Mouse (Mus musculus) left cerebral cortex, postnatal 4 days (tissue): ENCODE measurements at regions not wholly inside any gene's neighbourhood (a gene's known extent, or its start where the extent isn't known, plus 50 kb on each side); places are given as distances from the start of the nearest gene placed in this dataset.
"Not testable (repeated sequence)": the region's sequence is repeated elsewhere in the genome, so short reads cannot be mapped to it uniquely, and the experiment has no call there.

Experiments used
- DNase-seq: peaks from one replicate; pipeline ENCODE4 v3.0.0-alpha.2; 2022
- intact Hi-C: fragments of 180-260 bp; cut with DNase I; formaldehyde crosslinking; loops from one replicate; pipeline ENCODE4 v1.15.1; 2025

- intact Hi-C loops: no loop called here
- no peak for DNase-seq
Measured at GRCm38 (mm10) chr4:89753484-89753883, 74.2 kb downstream of the Dmrta1 start.

GRCm38 (mm10) chr4:89776269-89776668, 97.0 kb downstream of the Dmrta1 start:
- intact Hi-C loops: no loop called here
- no peak for DNase-seq

- DNase-seq: no peak
Measured at GRCm38 (mm10) chr4:89781487-89781886, 102.3 kb downstream of the Dmrta1 start.

GRCm38 (mm10) chr4:89816823-89817222, 137.6 kb downstream of the Dmrta1 start:
- no peak for DNase-seq
- intact Hi-C loops: no loop called here

More at GRCm38 (mm10) chr4:89781487-89781886, 102.3 kb downstream of the Dmrta1 start:
- intact Hi-C loops: no loop called here

GRCm38 (mm10) chr4:89834552-89835206, 155.4 kb downstream of the Dmrta1 start:
- DNase-seq: peak; percentile 26
- intact Hi-C loops: no loop called here

- peak; percentile 13 for DNase-seq
- intact Hi-C loops: not testable (repeated sequence)
Measured at GRCm38 (mm10) chr4:89875375-89876055, 196.3 kb downstream of the Dmrta1 start.

GRCm38 (mm10) chr4:89876131-89876530, 196.9 kb downstream of the Dmrta1 start:
- intact Hi-C loops, DNase-seq: not testable (repeated sequence)

- peak; percentile 17 for DNase-seq
Measured at GRCm38 (mm10) chr4:89881083-89881482, 201.8 kb downstream of the Dmrta1 start.

GRCm38 (mm10) chr4:89909622-89910021, 230.4 kb downstream of the Dmrta1 start:
- DNase-seq: no peak
- intact Hi-C loops: no loop called here

More at GRCm38 (mm10) chr4:89881083-89881482, 201.8 kb downstream of the Dmrta1 start:
- intact Hi-C loops: no loop called here

GRCm38 (mm10) chr4:89937673-89938072, 258.4 kb downstream of the Dmrta1 start:
- intact Hi-C loops: no loop called here
- no peak for DNase-seq

- intact Hi-C loops: no loop called here
- no peak for DNase-seq
Measured at GRCm38 (mm10) chr4:89941308-89941707, 262.1 kb downstream of the Dmrta1 start.

- no peak for DNase-seq
- intact Hi-C loops: no loop called here
Measured at GRCm38 (mm10) chr4:89976146-89976545, 242.5 kb upstream of the Zfp352 start.

GRCm38 (mm10) chr4:90003413-90003812, 215.2 kb upstream of the Zfp352 start:
- no peak for DNase-seq
- intact Hi-C loops: no loop called here

- DNase-seq: no peak
- intact Hi-C loops: no loop called here
Measured at GRCm38 (mm10) chr4:90003898-90004297, 214.7 kb upstream of the Zfp352 start.

GRCm38 (mm10) chr4:90012723-90013122, 205.9 kb upstream of the Zfp352 start:
- no peak for DNase-seq
- intact Hi-C loops: no loop called here

GRCm38 (mm10) chr4:90014203-90014602, 204.4 kb upstream of the Zfp352 start:
- intact Hi-C loops: no loop called here
- DNase-seq: no peak
